Mouse (Mus musculus) CD4-positive naive resting alpha-beta T cell, adult 76 days (primary cell): Measurements from ENCODE around the gene Gm28047. TPM values are rescaled to one million over a fixed set of nuclear protein-coding genes. Genes with fewer than 3 reads are reported as not detected.

Experiments used
- total RNA-seq: library from RNA; stranded (reverse); gene quantifications from one replicate; pipeline ENCODE4 v1.2.4, GENCODE M21; 2023

Gene Gm28047
- total RNA-seq = not detected

DNA sequence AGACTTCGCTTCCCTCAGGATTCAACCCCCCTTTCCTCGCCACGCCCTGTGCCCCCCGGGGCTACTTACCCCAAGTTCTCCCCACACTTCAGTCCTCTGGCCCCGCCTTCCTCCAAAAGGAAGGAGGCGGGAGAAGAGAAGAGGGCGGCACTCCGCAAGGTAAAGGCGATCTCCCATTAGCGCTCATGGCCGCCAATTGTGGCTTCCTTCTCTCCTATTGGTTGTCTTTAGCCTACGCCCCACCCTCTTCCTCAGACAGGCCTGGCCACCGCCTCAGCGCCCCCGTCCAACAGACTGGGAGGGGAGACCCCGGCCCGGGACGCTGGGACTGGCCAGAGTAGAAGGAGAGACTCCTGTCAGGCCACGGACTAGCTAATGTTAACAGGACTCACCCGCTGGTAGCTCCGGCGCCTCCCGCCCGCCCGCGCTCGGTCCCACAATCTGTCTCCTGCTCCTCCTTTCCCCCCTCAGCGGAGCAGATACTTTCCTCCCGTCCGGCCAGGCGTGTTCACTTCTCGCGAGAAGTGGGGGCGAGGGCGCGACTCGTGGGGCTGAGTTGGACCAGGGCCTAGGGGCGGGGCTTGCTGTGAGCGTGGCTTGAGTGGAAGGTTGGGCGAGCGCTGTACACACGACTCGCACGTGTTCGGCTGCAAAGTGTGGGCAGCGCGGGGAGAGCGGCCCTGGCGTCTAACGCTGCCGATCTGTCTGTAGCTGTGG is at the start of gene Gm28047, which contains the start of gene Atf7:
Gene Gm28047 (minus strand): TSS at position 98 of the 717 bp plus-strand sequence.
Gene Atf7 (minus strand): TSS at position 495 of the 717 bp plus-strand sequence.

DNA sequence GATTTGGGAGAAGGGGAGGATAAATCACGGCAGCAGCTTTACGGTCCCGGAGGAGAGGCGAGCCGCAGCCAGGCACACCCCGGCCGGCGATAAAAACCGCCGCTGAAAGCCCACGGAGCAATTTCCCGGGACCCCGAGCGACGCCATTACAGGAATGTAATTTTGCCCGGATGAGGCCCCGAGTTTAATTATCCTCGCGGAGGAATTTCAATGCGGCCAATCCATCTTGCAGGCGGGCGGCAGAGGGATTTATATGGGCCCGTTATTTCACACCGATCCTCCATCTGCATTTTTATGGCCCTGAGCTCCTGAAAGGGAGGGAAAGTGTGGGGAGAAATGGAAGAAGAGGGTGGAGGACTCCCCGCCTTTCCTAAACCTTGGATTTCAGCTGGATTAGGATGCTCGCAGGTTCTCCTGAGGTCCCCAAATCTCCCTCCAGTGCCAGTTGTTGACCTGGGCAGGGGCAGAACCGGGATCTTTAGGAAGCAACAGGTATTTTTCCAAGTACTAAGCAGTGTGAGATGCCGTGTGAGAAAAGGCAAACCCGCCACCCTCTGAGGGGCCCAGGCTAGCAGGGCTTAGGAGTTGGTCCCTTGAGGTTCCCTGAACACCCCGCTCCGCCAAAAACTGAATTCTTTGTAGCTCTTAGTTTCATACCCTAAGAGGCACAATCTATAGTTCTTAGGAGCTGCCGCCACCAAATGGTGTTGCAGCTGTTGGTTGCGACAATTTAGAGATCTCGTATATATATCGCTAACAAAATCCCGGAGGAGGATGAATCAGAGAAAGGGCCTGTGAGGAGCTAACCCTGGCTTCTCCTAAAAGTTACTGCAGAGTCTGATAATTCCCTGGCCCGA is 47.6 kb upstream of the Gm28047 start, which contains the start of gene Atp5g2:
Gene Atp5g2 (minus strand): TSS at position 138 of the 857 bp plus-strand sequence.

DNA sequence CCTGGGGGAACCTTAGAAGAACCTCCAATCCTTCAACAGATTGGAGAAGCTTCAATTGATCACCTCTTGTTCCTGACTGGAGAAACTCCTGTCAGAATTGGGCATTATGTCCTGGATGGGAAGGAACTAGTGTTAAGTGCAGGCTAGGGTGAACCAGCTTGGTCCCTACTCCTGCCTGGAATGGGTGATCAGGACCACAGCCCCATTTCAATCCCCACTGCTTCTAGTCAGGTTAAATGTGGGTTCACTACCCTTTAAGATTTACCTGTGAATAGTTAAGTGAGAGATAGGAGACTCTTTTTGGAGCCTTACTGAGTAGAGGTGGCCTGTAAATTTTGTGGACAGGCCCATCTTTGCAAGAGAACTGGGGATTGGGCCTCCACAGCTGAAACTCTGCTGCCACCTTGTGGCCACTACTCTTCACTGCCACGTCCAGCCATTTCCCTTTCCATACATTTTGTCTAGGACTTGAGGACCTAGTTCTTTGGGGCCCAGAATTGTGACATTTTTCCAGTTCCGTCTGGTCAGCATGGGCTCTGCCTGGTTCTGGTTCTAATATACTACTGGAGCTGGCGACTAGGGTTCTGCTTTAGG is 99.9 kb downstream of the Gm28047 start, which contains the start of gene Npff:
Gene Npff (minus strand): TSS at position 51 of the 594 bp plus-strand sequence.

DNA sequence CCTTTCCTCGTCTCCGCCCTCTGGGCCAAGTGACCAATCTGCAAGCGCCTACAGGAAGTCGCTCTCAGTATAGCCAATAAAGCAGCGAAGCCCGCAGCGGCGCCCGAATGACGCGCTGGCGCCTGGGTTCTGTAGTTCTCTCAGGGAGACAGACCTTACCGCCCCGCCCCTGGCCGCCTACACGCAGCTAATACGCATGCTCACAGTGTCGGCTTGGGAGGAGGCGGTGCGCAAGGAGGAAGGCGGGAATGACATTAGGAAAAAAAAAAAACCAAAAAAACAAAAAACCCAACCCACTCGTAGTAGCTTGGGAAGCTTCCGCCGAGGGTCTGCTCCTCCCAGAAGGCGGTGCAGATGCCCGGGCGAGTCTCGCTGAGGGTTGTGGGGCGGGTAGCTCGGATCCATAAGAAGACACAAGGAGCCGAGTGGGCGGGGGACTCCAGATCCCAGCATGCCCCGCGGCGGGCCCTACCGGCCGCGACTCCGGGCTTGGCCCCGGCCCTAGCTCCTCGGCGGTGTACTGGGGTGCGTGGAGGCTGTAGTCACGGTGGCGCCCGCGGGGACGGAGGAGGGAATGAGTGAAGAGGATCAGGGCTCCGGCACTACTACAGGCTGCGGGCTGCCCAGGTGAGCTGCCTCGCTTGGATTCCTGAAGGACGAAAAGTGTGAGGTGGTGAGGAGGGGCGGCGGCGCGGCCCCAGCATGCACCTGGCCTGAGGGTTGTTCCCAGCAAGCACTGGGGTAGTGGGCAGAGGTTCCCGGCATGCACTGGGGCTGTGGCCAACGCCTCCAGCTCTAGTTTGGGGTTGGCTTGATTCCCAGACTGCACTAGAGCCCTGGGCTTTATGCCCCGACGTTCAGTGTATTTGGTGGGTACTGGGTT is 106.7 kb downstream of the Gm28047 start, which contains the start of gene Tarbp2:
Gene Tarbp2 (plus strand): TSS at position 217 of the 883 bp plus-strand sequence.

DNA sequence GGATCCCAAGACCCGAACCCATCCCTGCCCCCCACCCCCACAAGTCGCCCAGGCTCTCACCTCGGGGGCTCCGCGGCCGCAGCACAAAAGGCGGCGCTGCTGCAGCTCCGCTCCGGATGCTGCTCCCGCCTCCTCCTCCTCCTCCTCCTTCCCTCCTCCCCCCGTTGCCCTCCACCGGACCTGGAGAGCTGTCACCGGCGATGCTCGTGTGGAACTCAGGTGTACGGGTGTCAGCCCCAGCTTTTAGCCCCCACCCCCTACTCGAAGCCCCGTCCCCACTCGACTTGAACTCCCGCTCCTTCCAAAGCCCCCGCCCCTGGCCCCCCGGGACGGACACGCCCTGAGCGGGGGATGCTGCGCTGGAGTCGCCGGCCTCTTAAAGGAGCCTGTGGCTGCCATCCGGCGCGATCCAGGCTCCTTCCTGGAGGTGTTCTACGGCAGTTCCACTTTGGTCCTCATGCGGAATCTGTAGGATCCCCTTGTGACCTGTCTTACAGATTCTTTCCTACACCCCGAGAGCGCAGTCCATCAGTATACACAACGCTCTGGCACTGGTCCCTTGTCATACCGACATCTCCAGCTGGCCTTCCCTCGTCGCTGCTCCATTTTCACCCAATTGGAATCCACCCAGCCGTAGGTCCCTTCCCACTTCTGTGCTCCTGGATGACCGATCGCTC is 108.0 kb downstream of the Gm28047 start, which contains the start of gene Map3k12:
Gene Map3k12 (minus strand): TSS at position 337 of the 677 bp plus-strand sequence.

DNA sequence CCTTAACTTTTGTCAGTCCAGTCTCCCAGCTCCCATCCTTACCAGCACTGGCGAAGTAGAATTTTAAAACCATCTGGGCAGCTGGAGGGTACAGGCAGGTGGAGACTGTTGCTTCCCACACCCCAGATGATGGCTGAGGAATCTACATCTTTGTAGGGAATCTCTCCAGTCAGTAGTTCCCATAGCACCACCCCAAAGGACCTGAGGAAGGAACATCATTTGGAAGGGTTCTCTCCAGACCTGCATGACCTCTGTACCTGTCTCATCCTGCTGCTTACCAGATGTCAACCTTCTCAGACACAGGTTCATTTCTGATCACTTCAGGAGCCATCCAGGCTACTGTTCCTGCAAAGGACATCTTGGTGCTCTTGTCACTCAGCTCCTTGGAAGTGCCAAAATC is 121.4 kb downstream of the Gm28047 start, which contains the start of gene Gm10337:
Gene Gm10337 (plus strand): TSS at position 276 of the 400 bp plus-strand sequence.

Other genes starting within 250 kb of the Gm28047 start
- gene Sp1, start 218.9 kb downstream of the Gm28047 start, total RNA-seq = 134 TPM
- 0.70 TPM for gene Amhr2, start 179.7 kb downstream of the Gm28047 start, total RNA-seq
- gene Prr13, start 166.0 kb downstream of the Gm28047 start, total RNA-seq = 54.2 TPM
- gene Pcbp2, start 154.5 kb downstream of the Gm28047 start, total RNA-seq = 785 TPM
- 43.5 TPM for gene Gm10337, start 121.3 kb downstream of the Gm28047 start, total RNA-seq
- gene Map3k12, start 108.0 kb downstream of the Gm28047 start, total RNA-seq = 3.7 TPM
- 55.4 TPM for gene Tarbp2, start 106.9 kb downstream of the Gm28047 start, total RNA-seq
- 24.7 TPM for gene Npff, start 100.1 kb downstream of the Gm28047 start, total RNA-seq
- 106 TPM for gene Atf7, start 397 bp upstream of the Gm28047 start, total RNA-seq
- gene Atp5g2, start 47.3 kb upstream of the Gm28047 start, total RNA-seq = 6.5 TPM
- gene Calcoco1, start 97.1 kb upstream of the Gm28047 start, total RNA-seq = 41.9 TPM